Mouse (Mus musculus): ENCODE measurements around the gene Mrgpra2a.
"Not testable (repeated sequence)": the region's sequence is repeated elsewhere in the genome, so short reads cannot be mapped to it uniquely, and the experiment has no call there.

GRCm38 (mm10) chr7:47436463-47436862, 15.5 kb downstream of the Mrgpra2a start:
- TF ChIP-seq EP300 (IDR thresholded peaks at IDR 0.05; ENCODE audit: low read depth in 1 of 2, low read length in 2 of 2); ZC3H11A (IDR thresholded peaks at IDR 0.05; ENCODE audit: low read depth, low read length); CTCF (IDR thresholded peaks at IDR 0.05 in 2 of 3, conservative IDR thresholded peaks at IDR 0.05 in 1 of 3; ENCODE audit: control insufficient read depth in 1 of 3, insufficient read depth in 1 of 3, low read depth in 2 of 3, low read length in 3 of 3, poor library complexity in 1 of 3, severe bottlenecking in 1 of 3); ELF1 (IDR thresholded peaks at IDR 0.05; ENCODE audit: low read depth, low read length); POLR2AphosphoS5 (IDR thresholded peaks at IDR 0.05; ENCODE audit: borderline replicate concordance, low read depth, low read length); SMC3 (IDR thresholded peaks at IDR 0.05; ENCODE audit: low read depth, low read length); MYC (IDR thresholded peaks at IDR 0.05; ENCODE audit: low read depth, low read length); ZMIZ1 (IDR thresholded peaks at IDR 0.05; ENCODE audit: low read depth, low read length); MYB (IDR thresholded peaks at IDR 0.05; ENCODE audit: low read depth, low read length); MXI1 (IDR thresholded peaks at IDR 0.05; ENCODE audit: low read depth, low read length); MAX (IDR thresholded peaks at IDR 0.05; ENCODE audit: low read length); POLR2A (IDR thresholded peaks at IDR 0.05; ENCODE audit: control insufficient read depth in 1 of 2, insufficient read depth in 1 of 2, low read depth in 1 of 2, low read length in 2 of 2, poor library complexity in 1 of 2); GABPA (IDR thresholded peaks at IDR 0.05; ENCODE audit: low read depth, low read length); MEF2A (IDR thresholded peaks at IDR 0.05; ENCODE audit: extremely low read depth, insufficient replicate concordance, low read depth, low read length, poor library complexity, severe bottlenecking): not testable (repeated sequence)
